Mouse (Mus musculus) hindbrain, embryonic 15.5 days (tissue): Measurements from ENCODE around the gene Fgf7. TPM values are rescaled to one million over a fixed set of nuclear protein-coding genes. Genes with fewer than 3 reads are reported as not detected.

Experiments
- ATAC-seq: fragments of 200-750 bp; cut with Nextera tagmentation; 2 replicates; pipeline ENCODE4 v1.8.0; 2017; ENCODE audit warnings: low read depth, moderate number of reproducible peaks, moderate TSS enrichment; ENCODE audit not compliant: low FRiP score
- H3K27ac ChIP-seq: fragments of 300-500 bp; sonication (generic); replicated peaks from 2 replicates; pipeline ENCODE4 v1.5.1; 2015; ENCODE audit warnings: mild to moderate bottlenecking, inconsistent platforms
- H3K27me3 ChIP-seq: fragments of 300-500 bp; sonication (generic); 2 replicates; pipeline ENCODE4 v1.6.1; 2015; ENCODE audit warnings: control low read depth, inconsistent platforms
- H3K36me3 ChIP-seq: fragments of 300-500 bp; sonication (generic); 2 replicates; pipeline ENCODE4 v1.6.1; 2015; ENCODE audit warnings: control low read depth, inconsistent platforms
- H3K4me1 ChIP-seq: fragments of 300-500 bp; sonication (generic); replicated peaks from 2 replicates; pipeline ENCODE4 v1.6.1; 2015; ENCODE audit warnings: control low read depth, inconsistent platforms
- H3K4me2 ChIP-seq: fragments of 300-500 bp; sonication (generic); 2 replicates; pipeline ENCODE4 v1.6.1; 2015; ENCODE audit warnings: moderate library complexity, mild to moderate bottlenecking, inconsistent platforms
- H3K4me3 ChIP-seq: fragments of 300-500 bp; sonication (generic); 2 replicates; pipeline ENCODE4 v1.5.1; 2015; ENCODE audit warnings: mild to moderate bottlenecking, inconsistent platforms
- H3K9ac ChIP-seq: fragments of 300-500 bp; sonication (generic); 2 replicates; pipeline ENCODE4 v1.6.1; 2015; ENCODE audit warnings: inconsistent platforms
- H3K9me3 ChIP-seq: fragments of 300-500 bp; sonication (generic); 2 replicates; pipeline ENCODE4 v1.6.1; 2016; ENCODE audit warnings: control low read depth, inconsistent platforms
- WGBS: fragments of 180-500 bp; shearing (Covaris S2); methylation state at CpG from one replicate; pipeline ENCODE4 v1.1.7; 2015; 5-methylcytosine and 5-hydroxymethylcytosine counted together
- polyA plus RNA-seq: library from polyadenylated mRNA; unstranded; fragments of >200 nt; fragmentation: Nextera tagmentation; extraction: Ambion mirVana; gene quantifications from 2 replicates; pipeline ENCODE4 v1.2.1, GENCODE M21; 2015

The Fgf7 gene
- polyA plus RNA-seq, 1 experiment from 2014 or later, result 0.83 TPM

DNA sequence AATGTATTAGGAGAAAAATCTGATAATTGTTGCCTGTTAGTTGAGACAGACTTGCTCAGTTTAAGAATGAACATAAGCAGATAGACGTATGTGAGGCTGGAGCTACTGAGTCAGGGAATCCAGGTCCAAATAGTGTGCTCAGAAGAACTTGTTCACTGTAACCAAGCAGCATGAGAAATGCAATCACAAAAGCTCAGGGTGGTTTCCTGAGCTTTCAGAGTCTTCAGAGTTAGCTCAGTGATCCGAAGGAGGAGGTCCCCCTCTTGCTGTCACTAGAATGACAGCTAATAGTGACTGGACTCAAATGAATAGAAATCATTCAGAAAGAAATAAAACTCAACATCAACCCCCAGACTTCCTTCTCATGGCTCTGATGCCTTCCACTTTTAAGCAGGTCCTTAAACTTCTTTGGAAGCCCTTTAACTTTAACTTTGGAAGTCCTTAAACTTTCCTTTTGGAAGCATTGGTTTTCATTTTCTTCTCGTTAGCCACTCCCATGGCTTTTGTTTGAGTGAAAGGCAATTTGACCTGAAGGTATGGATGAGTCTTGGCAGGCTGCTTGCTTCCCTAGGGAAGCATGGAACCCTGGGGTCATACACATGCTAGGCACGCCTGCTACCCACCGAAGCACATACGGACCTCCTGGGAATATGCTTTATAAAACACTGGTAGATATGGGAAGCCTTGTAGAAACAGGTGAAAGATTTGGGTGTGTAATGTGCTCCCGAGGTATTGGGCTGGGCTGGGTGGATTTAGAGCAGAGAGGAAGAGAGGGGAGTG is 4.0 kb downstream of the Fgf7 start:
- no peak overlapping the region for H3K27ac ChIP-seq
- H3K27me3 ChIP-seq, result no peaks in the 10 kb centered on the region
- H3K4me3 ChIP-seq, result no peak overlapping the region
- no peaks in the 10 kb centered on the region for H3K9me3 ChIP-seq
- WGBS, result 60% methylated on average over 7 of the region's 7 CpGs
- no peak overlapping the region for H3K4me2 ChIP-seq
- no peak overlapping the region for H3K9ac ChIP-seq
- H3K36me3 ChIP-seq, result no peaks in the 10 kb centered on the region
- no peak for ATAC-seq
- H3K4me1 ChIP-seq, result no peaks in the 10 kb centered on the region

DNA sequence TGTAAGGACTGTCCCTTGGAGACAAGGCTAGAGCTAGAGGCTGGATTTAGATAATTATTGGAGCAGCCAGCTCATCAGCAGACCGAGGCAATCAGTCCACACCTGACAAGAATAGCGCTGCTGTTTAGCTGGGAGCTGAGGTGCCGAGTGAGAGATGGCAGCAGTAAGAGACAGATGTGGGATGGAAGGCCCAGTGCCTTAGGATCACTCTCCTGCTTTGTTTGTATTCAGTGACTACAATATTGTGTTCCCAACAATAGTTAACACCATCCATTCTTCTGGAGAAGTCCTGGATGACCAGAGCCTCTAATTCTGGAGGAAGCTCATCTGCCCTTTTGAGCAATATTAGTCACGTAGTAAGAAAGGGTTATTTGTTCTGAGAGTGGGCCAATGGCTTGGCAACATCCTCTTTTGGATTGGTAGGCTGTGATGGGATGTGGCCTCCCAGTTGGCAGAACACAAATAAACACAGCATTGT is 5.0 kb downstream of the Fgf7 start:
- no peaks in the 10 kb centered on the region for H3K27me3 ChIP-seq
- no peak overlapping the region for H3K4me2 ChIP-seq
- 67% methylated on average over 4 of the region's 4 CpGs for WGBS
- no peaks in the 10 kb centered on the region for H3K9me3 ChIP-seq
- no peak overlapping the region for H3K4me3 ChIP-seq
- H3K4me1 ChIP-seq, result no peaks in the 10 kb centered on the region
- no peak overlapping the region for H3K27ac ChIP-seq
- no peak overlapping the region for H3K9ac ChIP-seq
- ATAC-seq, result no peak
- H3K36me3 ChIP-seq, result no peaks in the 10 kb centered on the region

DNA sequence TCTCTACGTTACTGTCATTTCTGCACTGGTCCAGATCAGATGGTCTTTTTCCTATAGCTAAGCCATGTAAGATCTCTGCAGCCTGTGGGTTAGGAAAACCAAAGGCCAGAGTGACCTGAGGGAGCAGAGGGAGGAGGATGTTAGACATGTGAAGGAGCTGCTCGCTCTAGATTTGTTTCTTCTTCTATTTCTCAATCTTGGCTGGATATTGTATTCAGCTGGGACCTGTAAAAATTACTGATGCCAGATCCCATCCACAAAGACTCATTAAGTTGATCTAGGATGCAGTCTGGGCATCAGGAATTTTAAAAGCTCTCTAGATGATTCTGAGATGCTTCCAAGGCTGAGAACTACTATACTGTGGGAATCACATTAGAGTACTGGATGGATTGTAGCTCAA is 6.2 kb downstream of the Fgf7 start:
- Histone ChIP-seq H3K9ac (no peak overlapping the region), H3K27ac (no peak overlapping the region), H3K36me3 (no peaks in the 10 kb centered on the region), H3K4me1 (no peaks in the 10 kb centered on the region), H3K27me3 (no peaks in the 10 kb centered on the region), H3K4me2 (no peak overlapping the region), H3K4me3 (no peak overlapping the region), H3K9me3 (no peaks in the 10 kb centered on the region)
- 89% methylated on average over 2 of the region's 2 CpGs for WGBS
- ATAC-seq, result no peak

DNA sequence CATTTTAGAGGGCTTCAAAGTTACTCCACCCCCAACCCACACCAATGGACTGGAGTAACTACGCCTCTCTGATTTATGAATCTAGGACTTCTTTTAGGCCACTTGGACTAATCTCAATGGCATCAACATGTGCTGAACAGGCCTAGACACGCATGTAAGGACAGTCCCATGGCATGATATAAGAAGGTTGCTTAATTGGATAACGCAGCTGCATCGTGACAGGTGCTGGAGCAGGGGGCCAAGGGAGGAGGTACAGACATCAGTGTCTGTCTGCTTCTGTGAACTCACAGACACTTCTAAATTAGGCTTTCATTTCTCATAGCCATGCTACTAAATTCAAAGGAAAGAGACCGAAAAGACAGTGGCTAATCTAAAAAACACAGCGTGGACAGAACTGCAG is 6.8 kb downstream of the Fgf7 start:
- no peaks in the 10 kb centered on the region for H3K36me3 ChIP-seq
- no peak for ATAC-seq
- WGBS, result 90% methylated on average over 6 of the region's 6 CpGs
- no peak overlapping the region for H3K4me3 ChIP-seq
- no peak overlapping the region for H3K9ac ChIP-seq
- no peaks in the 10 kb centered on the region for H3K9me3 ChIP-seq
- H3K4me2 ChIP-seq, result no peak overlapping the region
- no peak overlapping the region for H3K27ac ChIP-seq
- no peaks in the 10 kb centered on the region for H3K4me1 ChIP-seq
- no peaks in the 10 kb centered on the region for H3K27me3 ChIP-seq

GRCm38 (mm10) chr2:126042674-126043073 is 8.2 kb downstream of the Fgf7 start:
- WGBS, result 29% methylated on average over 3 of the region's 3 CpGs
- no peaks in the 10 kb centered on the region for H3K27me3 ChIP-seq
- no peaks in the 10 kb centered on the region for H3K4me1 ChIP-seq
- no peaks in the 10 kb centered on the region for H3K36me3 ChIP-seq
- no peak overlapping the region for H3K9ac ChIP-seq
- H3K4me2 ChIP-seq, result no peak overlapping the region
- ATAC-seq, result no peak
- H3K27ac ChIP-seq, result no peak overlapping the region
- no peak overlapping the region for H3K4me3 ChIP-seq
- H3K9me3 ChIP-seq, result no peaks in the 10 kb centered on the region

DNA sequence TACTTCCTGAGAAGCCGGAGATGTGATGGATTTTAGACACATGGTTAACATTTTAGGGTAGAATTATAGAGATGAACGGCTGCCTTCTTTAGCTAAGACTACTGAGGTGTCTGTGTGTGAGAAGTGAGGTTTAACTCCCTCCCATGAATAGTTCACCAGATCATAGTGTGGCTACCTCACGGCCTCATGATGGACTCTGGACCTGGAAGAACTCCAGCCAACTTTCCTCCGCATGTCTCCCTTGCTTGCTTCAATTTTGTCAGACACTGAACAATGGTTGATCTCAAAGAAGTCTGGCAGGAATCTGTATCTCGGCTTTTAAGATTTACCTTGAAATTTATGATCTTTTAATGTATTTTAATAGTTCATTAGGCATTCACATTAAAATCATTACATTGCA is 11.2 kb downstream of the Fgf7 start:
- no peak overlapping the region for H3K9ac ChIP-seq
- no peak for ATAC-seq
- no peaks in the 10 kb centered on the region for H3K36me3 ChIP-seq
- no peaks in the 10 kb centered on the region for H3K27me3 ChIP-seq
- 91% methylated on average over 5 of the region's 5 CpGs for WGBS
- H3K4me2 ChIP-seq, result no peak overlapping the region
- H3K9me3 ChIP-seq, result no peaks in the 10 kb centered on the region
- no peak overlapping the region for H3K27ac ChIP-seq
- H3K4me1 ChIP-seq, result no peaks in the 10 kb centered on the region
- no peak overlapping the region for H3K4me3 ChIP-seq

DNA sequence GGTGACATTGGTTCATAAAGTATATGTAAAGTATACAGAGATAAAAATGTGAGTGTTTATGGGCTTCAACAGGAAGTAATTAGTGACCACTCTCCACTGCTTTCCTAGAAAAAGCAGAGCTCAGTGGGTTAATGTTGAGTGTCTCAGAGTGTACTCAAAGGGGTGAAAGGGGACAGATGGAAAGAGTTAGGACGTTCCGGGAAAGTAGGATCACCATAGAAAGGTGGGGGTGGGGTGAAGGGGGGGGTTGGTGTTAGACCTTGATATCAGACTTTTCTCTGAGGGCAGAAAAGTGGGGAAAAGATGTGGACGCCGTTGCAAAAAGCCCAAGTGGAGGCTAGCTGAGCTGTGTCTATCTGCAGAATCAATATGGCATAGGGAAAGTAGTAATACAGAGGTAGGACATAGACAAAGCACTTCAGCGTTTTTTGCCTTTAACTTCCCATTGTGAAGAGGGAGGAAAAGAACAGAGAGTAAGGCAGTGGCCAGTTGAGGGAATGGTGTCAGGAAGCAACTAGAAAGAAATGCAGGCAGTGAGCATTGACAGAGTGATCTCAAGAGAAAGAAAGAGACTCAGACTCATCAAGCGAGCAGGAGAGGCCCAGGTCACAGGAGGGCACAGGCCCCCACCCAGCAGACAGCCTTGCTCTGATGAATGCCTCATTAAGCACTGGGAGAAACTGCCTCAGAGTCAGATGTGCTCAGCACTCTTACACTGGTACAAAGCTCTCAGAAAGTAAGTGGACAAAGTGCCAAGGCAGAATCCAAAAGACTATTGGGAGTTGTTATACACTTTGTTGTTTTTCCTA is 18.5 kb downstream of the Fgf7 start:
- Histone ChIP-seq H3K4me1 (no peaks in the 10 kb centered on the region), H3K36me3 (no peaks in the 10 kb centered on the region), H3K27me3 (no peaks in the 10 kb centered on the region), H3K9ac (no peak overlapping the region), H3K27ac (no peak overlapping the region), H3K4me2 (no peak overlapping the region), H3K9me3 (no peaks in the 10 kb centered on the region), H3K4me3 (no peak overlapping the region)
- WGBS, result 34% methylated on average over 6 of the region's 6 CpGs
- ATAC-seq, result no peak

GRCm38 (mm10) chr2:126053657-126054056 is 19.2 kb downstream of the Fgf7 start:
- ATAC-seq, result no peak
- Histone ChIP-seq H3K27me3 (no peaks in the 10 kb centered on the region), H3K4me3 (no peak overlapping the region), H3K4me1 (no peaks in the 10 kb centered on the region), H3K27ac (no peak overlapping the region), H3K9ac (no peak overlapping the region), H3K4me2 (no peak overlapping the region), H3K9me3 (no peaks in the 10 kb centered on the region), H3K36me3 (no peaks in the 10 kb centered on the region)
- 72% methylated on average over 5 of the region's 5 CpGs for WGBS

GRCm38 (mm10) chr2:126060595-126060994 is 26.1 kb downstream of the Fgf7 start:
- H3K27me3 ChIP-seq, result no peaks in the 10 kb centered on the region
- no peak overlapping the region for H3K9ac ChIP-seq
- H3K4me1 ChIP-seq, result 0 out of 2 replicates have a peak, but pooled peaks cover 3% of the 10 kb centered on the region
- no peaks in the 10 kb centered on the region for H3K9me3 ChIP-seq
- H3K27ac ChIP-seq, result no peak overlapping the region
- H3K36me3 ChIP-seq, result no peaks in the 10 kb centered on the region
- 64% methylated on average over 4 of the region's 4 CpGs for WGBS
- ATAC-seq, result no peak
- H3K4me3 ChIP-seq, result no peak overlapping the region
- H3K4me2 ChIP-seq, result no peak overlapping the region

DNA sequence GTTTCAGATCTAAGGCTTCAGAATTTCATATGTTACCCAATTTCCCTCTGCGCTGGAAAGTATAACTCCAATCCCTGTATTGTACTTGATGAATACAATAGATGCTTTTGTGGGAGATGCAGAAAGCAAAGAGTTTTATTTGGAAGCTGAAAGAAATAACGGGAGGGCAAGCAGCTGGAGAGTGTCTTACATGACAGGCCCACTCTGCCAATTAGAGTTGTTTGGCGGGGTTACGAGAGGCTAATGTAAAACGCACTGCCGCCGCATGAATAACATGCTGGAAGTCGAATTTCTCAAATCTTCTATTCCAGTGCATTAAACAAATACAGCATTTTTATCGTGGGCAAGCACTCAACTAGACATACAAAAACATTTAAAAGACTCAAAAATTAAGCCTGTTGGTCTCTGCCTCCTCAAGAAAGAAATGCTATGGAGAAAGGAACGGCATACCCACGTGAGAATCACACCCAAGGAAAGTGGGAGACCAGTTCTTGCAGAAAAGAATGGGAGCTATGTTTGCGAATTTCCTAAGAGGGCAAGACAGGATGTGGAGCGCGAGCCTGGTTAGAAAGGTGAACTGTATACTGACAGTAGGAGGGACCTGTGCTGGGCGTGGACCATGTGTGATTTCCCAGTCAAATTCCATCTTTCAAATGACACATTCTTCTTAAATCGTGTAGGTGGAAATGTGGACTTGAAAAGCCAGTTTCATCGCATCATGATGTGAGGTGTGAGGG is 26.7 kb downstream of the Fgf7 start:
- Histone ChIP-seq H3K9me3 (no peaks in the 10 kb centered on the region), H3K4me1 (0 out of 2 replicates have a peak, but pooled peaks cover 3% of the 10 kb centered on the region), H3K27me3 (no peaks in the 10 kb centered on the region), H3K27ac (no peak overlapping the region), H3K36me3 (no peaks in the 10 kb centered on the region), H3K9ac (no peak overlapping the region), H3K4me3 (no peak overlapping the region), H3K4me2 (no peak overlapping the region)
- ATAC-seq, result no peak
- WGBS, result 71% methylated on average over 17 of the region's 17 CpGs

- Histone ChIP-seq H3K9ac (no peak overlapping the region), H3K4me1 (0 out of 2 replicates have a peak, but pooled peaks cover 3% of the 10 kb centered on the region), H3K27me3 (no peaks in the 10 kb centered on the region), H3K4me2 (no peak overlapping the region), H3K4me3 (no peak overlapping the region), H3K36me3 (no peaks in the 10 kb centered on the region), H3K9me3 (no peaks in the 10 kb centered on the region), H3K27ac (no peak overlapping the region)
- no peak for ATAC-seq
- WGBS, result 86% methylated on average over 7 of the region's 7 CpGs
Observed at GRCm38 (mm10) chr2:126062876-126063275, 28.4 kb downstream of the Fgf7 start.

DNA sequence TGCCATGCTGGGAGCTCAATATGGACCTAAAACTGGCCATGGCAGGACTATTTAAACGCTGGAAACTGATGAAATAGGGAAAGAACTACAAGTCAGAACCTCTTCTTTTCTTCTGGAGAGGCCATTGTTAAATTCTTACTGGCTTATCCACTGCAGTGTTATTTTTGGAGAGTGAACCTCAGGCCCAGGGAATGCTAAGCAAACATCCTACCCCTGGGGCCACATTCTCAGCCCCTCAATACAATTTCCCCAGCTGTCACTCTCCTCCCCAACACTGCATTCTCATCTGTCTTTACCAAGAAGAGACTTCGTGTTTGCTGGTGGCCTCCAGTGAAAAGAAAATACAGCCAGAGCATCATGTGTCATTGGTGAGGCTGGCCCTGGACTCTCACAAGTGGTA is 30.4 kb downstream of the Fgf7 start:
- no peak overlapping the region for H3K27ac ChIP-seq
- ATAC-seq, result no peak
- H3K9ac ChIP-seq, result no peak overlapping the region
- no peak overlapping the region for H3K4me3 ChIP-seq
- 0 out of 2 replicates have a peak, but pooled peaks cover 3% of the 10 kb centered on the region for H3K4me1 ChIP-seq
- H3K27me3 ChIP-seq, result no peaks in the 10 kb centered on the region
- H3K36me3 ChIP-seq, result no peaks in the 10 kb centered on the region
- WGBS, result 53% methylated on average over 2 of the region's 2 CpGs
- no peak overlapping the region for H3K4me2 ChIP-seq
- no peaks in the 10 kb centered on the region for H3K9me3 ChIP-seq
